Mouse (Mus musculus): ENCODE results near the gene Cnr2. TPM values are rescaled to one million over a fixed set of nuclear protein-coding genes. Genes with fewer than 3 reads are reported as not detected.

Gene Cnr2
- polyA plus RNA-seq, 1 experiment from 2014 or later, result 1.1 TPM

- no peaks in the 10 kb centered on the region for H3K36me3 ChIP-seq (ENCODE audit: insufficient read depth, low read length)
- ATAC-seq (ENCODE audit: low FRiP score, low TSS enrichment), result no peak
- H3K27ac ChIP-seq (ENCODE audit: low read length), result no peak overlapping the region
- peaks cover 17% of the 10 kb centered on the region for H3K4me1 ChIP-seq (ENCODE audit: insufficient read depth, low read length)
- no peaks in the 10 kb centered on the region for H3K27me3 ChIP-seq (ENCODE audit: insufficient read depth, low read length)
- WGBS, result 89% methylated on average over 12 of the region's 12 CpGs
- no peak overlapping the region for H3K9ac ChIP-seq (replicated peaks; ENCODE audit: low read length)
- H3K9me3 ChIP-seq (ENCODE audit: low read length), result no peaks in the 10 kb centered on the region
- no peak overlapping the region for H3K4me3 ChIP-seq (ENCODE audit: low read length)
- no peak overlapping the region for H3K4me2 ChIP-seq (replicated peaks; ENCODE audit: low read depth, low read length)
Observed at GRCm38 (mm10) chr4:135885676-135886075, 9.5 kb upstream of the Cnr2 start.

- no peaks in the 10 kb centered on the region for H3K9me3 ChIP-seq (ENCODE audit: low read length)
- no peak overlapping the region for H3K9ac ChIP-seq (replicated peaks; ENCODE audit: low read length)
- H3K36me3 ChIP-seq (ENCODE audit: insufficient read depth, low read length), result no peaks in the 10 kb centered on the region
- no peak overlapping the region for H3K4me3 ChIP-seq (ENCODE audit: low read length)
- 89% methylated on average over 4 of the region's 4 CpGs for WGBS
- no peaks in the 10 kb centered on the region for H3K27me3 ChIP-seq (ENCODE audit: insufficient read depth, low read length)
- ATAC-seq (ENCODE audit: low FRiP score, low TSS enrichment), result no peak
- no peak overlapping the region for H3K27ac ChIP-seq (ENCODE audit: low read length)
- H3K4me1 ChIP-seq (ENCODE audit: insufficient read depth, low read length), result peaks cover 17% of the 10 kb centered on the region
- no peak overlapping the region for H3K4me2 ChIP-seq (replicated peaks; ENCODE audit: low read depth, low read length)
Observed at GRCm38 (mm10) chr4:135886184-135886583, 9.0 kb upstream of the Cnr2 start.

GRCm38 (mm10) chr4:135888448-135889057 lies 6.6 kb upstream of the Cnr2 start:
- Histone ChIP-seq H3K4me3 (ENCODE audit: low read length) (no peak overlapping the region), H3K9ac (replicated peaks; ENCODE audit: low read length) (no peak overlapping the region), H3K27me3 (ENCODE audit: insufficient read depth, low read length) (no peaks in the 10 kb centered on the region), H3K4me2 (replicated peaks; ENCODE audit: low read depth, low read length) (no peak overlapping the region), H3K9me3 (ENCODE audit: low read length) (no peaks in the 10 kb centered on the region), H3K36me3 (ENCODE audit: insufficient read depth, low read length) (no peaks in the 10 kb centered on the region), H3K27ac (ENCODE audit: low read length) (no peak overlapping the region), H3K4me1 (ENCODE audit: insufficient read depth, low read length) (peaks cover 11% of the 10 kb centered on the region)
- no peak for ATAC-seq (ENCODE audit: low FRiP score, low TSS enrichment)
- WGBS, result 92% methylated on average over 24 of the region's 24 CpGs

GRCm38 (mm10) chr4:135889146-135889883 lies 5.9 kb upstream of the Cnr2 start:
- no peaks in the 10 kb centered on the region for H3K36me3 ChIP-seq (ENCODE audit: insufficient read depth, low read length)
- no peaks in the 10 kb centered on the region for H3K27me3 ChIP-seq (ENCODE audit: insufficient read depth, low read length)
- peaks cover 3% of the 10 kb centered on the region for H3K4me1 ChIP-seq (ENCODE audit: insufficient read depth, low read length)
- ATAC-seq (ENCODE audit: low FRiP score, low TSS enrichment), result no peak
- WGBS, result 78% methylated on average over 7 of the region's 7 CpGs
- H3K27ac ChIP-seq (ENCODE audit: low read length), result no peak overlapping the region
- H3K9me3 ChIP-seq (ENCODE audit: low read length), result no peaks in the 10 kb centered on the region
- H3K9ac ChIP-seq (replicated peaks; ENCODE audit: low read length), result no peak overlapping the region
- H3K4me2 ChIP-seq (replicated peaks; ENCODE audit: low read depth, low read length), result no peak overlapping the region
- no peak overlapping the region for H3K4me3 ChIP-seq (ENCODE audit: low read length)

GRCm38 (mm10) chr4:135889884-135890283 lies 5.3 kb upstream of the Cnr2 start:
- Histone ChIP-seq H3K27me3 (ENCODE audit: insufficient read depth, low read length) (no peaks in the 10 kb centered on the region), H3K4me1 (ENCODE audit: insufficient read depth, low read length) (no peaks in the 10 kb centered on the region), H3K4me3 (ENCODE audit: low read length) (no peak overlapping the region), H3K4me2 (replicated peaks; ENCODE audit: low read depth, low read length) (no peak overlapping the region), H3K27ac (ENCODE audit: low read length) (no peak overlapping the region), H3K9me3 (ENCODE audit: low read length) (no peaks in the 10 kb centered on the region), H3K36me3 (ENCODE audit: insufficient read depth, low read length) (no peaks in the 10 kb centered on the region), H3K9ac (replicated peaks; ENCODE audit: low read length) (no peak overlapping the region)
- 1% methylated on average over 4 of the region's 4 CpGs for WGBS
- ATAC-seq (ENCODE audit: low FRiP score, low TSS enrichment), result peak; percentile 91

GRCm38 (mm10) chr4:135891539-135891938 lies 3.7 kb upstream of the Cnr2 start:
- no peak overlapping the region for H3K4me3 ChIP-seq (ENCODE audit: low read length)
- H3K9ac ChIP-seq (replicated peaks; ENCODE audit: low read length), result no peak overlapping the region
- no peak overlapping the region for H3K27ac ChIP-seq (ENCODE audit: low read length)
- H3K9me3 ChIP-seq (ENCODE audit: low read length), result no peaks in the 10 kb centered on the region
- ATAC-seq (ENCODE audit: low FRiP score, low TSS enrichment), result no peak
- H3K27me3 ChIP-seq (ENCODE audit: insufficient read depth, low read length), result no peaks in the 10 kb centered on the region
- H3K4me1 ChIP-seq (ENCODE audit: insufficient read depth, low read length), result no peaks in the 10 kb centered on the region
- 87% methylated on average over 2 of the region's 2 CpGs for WGBS
- no peaks in the 10 kb centered on the region for H3K36me3 ChIP-seq (ENCODE audit: insufficient read depth, low read length)
- no peak overlapping the region for H3K4me2 ChIP-seq (replicated peaks; ENCODE audit: low read depth, low read length)

- no peak overlapping the region for H3K4me3 ChIP-seq (ENCODE audit: low read length)
- H3K27me3 ChIP-seq (ENCODE audit: insufficient read depth, low read length), result no peaks in the 10 kb centered on the region
- no peaks in the 10 kb centered on the region for H3K9me3 ChIP-seq (ENCODE audit: low read length)
- no peak overlapping the region for H3K27ac ChIP-seq (ENCODE audit: low read length)
- no peak overlapping the region for H3K9ac ChIP-seq (replicated peaks; ENCODE audit: low read length)
- WGBS, result 61% methylated on average over 4 of the region's 4 CpGs
- no peak for ATAC-seq (ENCODE audit: low FRiP score, low TSS enrichment)
- no peaks in the 10 kb centered on the region for H3K36me3 ChIP-seq (ENCODE audit: insufficient read depth, low read length)
- H3K4me1 ChIP-seq (ENCODE audit: insufficient read depth, low read length), result no peaks in the 10 kb centered on the region
- H3K4me2 ChIP-seq (replicated peaks; ENCODE audit: low read depth, low read length), result no peak overlapping the region
Observed at GRCm38 (mm10) chr4:135892884-135893283, 2.3 kb upstream of the Cnr2 start.

- Histone ChIP-seq H3K27ac (ENCODE audit: low read length) (no peak overlapping the region), H3K4me2 (replicated peaks; ENCODE audit: low read depth, low read length) (no peak overlapping the region), H3K9ac (replicated peaks; ENCODE audit: low read length) (no peak overlapping the region), H3K4me3 (ENCODE audit: low read length) (no peak overlapping the region), H3K36me3 (ENCODE audit: insufficient read depth, low read length) (no peaks in the 10 kb centered on the region), H3K4me1 (ENCODE audit: insufficient read depth, low read length) (no peaks in the 10 kb centered on the region), H3K27me3 (ENCODE audit: insufficient read depth, low read length) (no peaks in the 10 kb centered on the region), H3K9me3 (ENCODE audit: low read length) (no peaks in the 10 kb centered on the region)
- 77% methylated on average over 6 of the region's 6 CpGs for WGBS
- no peak for ATAC-seq (ENCODE audit: low FRiP score, low TSS enrichment)
Observed at GRCm38 (mm10) chr4:135896157-135896556, 963 bp downstream of the Cnr2 start.

- no peaks in the 10 kb centered on the region for H3K27me3 ChIP-seq (ENCODE audit: insufficient read depth, low read length)
- H3K27ac ChIP-seq (ENCODE audit: low read length), result no peak overlapping the region
- no peak overlapping the region for H3K4me2 ChIP-seq (replicated peaks; ENCODE audit: low read depth, low read length)
- peak overlapping the region; percentile 12; the same call in 1 of the 2 replicates for H3K9ac ChIP-seq (replicated peaks; ENCODE audit: low read length)
- WGBS, result 67% methylated on average over 8 of the region's 9 CpGs
- H3K4me3 ChIP-seq (ENCODE audit: low read length), result no peak overlapping the region
- H3K36me3 ChIP-seq (ENCODE audit: insufficient read depth, low read length), result no peaks in the 10 kb centered on the region
- no peak for ATAC-seq (ENCODE audit: low FRiP score, low TSS enrichment)
- no peaks in the 10 kb centered on the region for H3K4me1 ChIP-seq (ENCODE audit: insufficient read depth, low read length)
- no peaks in the 10 kb centered on the region for H3K9me3 ChIP-seq (ENCODE audit: low read length)
Observed at GRCm38 (mm10) chr4:135898380-135899049, 3.3 kb downstream of the Cnr2 start.

GRCm38 (mm10) chr4:135899050-135899448 lies 3.9 kb downstream of the Cnr2 start:
- 90% methylated on average over 7 of the region's 7 CpGs for WGBS
- H3K36me3 ChIP-seq (ENCODE audit: insufficient read depth, low read length), result no peaks in the 10 kb centered on the region
- ATAC-seq (ENCODE audit: low FRiP score, low TSS enrichment), result no peak
- no peak overlapping the region for H3K27ac ChIP-seq (ENCODE audit: low read length)
- H3K4me2 ChIP-seq (replicated peaks; ENCODE audit: low read depth, low read length), result no peak overlapping the region
- no peak overlapping the region for H3K9ac ChIP-seq (replicated peaks; ENCODE audit: low read length)
- no peaks in the 10 kb centered on the region for H3K4me1 ChIP-seq (ENCODE audit: insufficient read depth, low read length)
- H3K9me3 ChIP-seq (ENCODE audit: low read length), result no peaks in the 10 kb centered on the region
- no peak overlapping the region for H3K4me3 ChIP-seq (ENCODE audit: low read length)
- no peaks in the 10 kb centered on the region for H3K27me3 ChIP-seq (ENCODE audit: insufficient read depth, low read length)

Measured in kidney, embryonic 16.5 days (tissue).